Mouse (Mus musculus) left cerebral cortex, adult 9 months (tissue): Measurements from ENCODE around the gene Cpa2.

Experiments
- DNase-seq, 2 experiments: peaks; one replicate each; pipeline ENCODE4 v3.0.0; 2022; ENCODE audit warnings: low spot score in 2 of 2

Gene Cpa2

DNA sequence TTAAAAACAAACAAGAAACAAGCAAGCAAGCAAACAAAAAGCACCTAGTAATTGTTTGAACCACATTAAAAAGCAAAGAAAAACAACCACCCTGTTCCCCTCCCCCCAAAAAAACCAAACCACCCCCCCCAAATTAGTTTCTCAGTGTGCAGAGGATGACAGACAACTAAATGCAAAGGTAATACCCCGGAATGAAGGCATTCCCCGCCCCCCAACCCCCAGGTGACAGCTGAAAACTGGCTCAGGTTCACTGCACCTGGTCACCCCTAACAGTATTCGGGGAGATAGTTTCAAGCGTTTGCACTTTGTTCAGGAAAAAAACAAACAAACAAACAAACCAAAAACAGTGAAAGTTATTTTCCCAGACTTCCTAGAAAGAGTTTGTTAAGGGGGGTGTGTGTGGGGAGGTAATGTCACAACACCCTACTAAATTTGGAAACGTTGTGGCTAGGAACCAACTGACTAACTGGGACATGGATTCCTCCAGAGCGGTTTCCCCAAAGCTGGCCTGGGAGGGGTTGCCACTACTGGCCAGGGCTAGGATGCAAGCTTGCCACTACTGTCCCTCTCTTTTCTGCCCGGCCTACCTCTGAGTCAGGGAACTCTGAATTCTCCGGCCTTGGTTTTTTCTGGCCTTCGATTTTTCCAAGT, 6.4 kb downstream of the Cpa2 start:
- DNase-seq = no peak

DNA sequence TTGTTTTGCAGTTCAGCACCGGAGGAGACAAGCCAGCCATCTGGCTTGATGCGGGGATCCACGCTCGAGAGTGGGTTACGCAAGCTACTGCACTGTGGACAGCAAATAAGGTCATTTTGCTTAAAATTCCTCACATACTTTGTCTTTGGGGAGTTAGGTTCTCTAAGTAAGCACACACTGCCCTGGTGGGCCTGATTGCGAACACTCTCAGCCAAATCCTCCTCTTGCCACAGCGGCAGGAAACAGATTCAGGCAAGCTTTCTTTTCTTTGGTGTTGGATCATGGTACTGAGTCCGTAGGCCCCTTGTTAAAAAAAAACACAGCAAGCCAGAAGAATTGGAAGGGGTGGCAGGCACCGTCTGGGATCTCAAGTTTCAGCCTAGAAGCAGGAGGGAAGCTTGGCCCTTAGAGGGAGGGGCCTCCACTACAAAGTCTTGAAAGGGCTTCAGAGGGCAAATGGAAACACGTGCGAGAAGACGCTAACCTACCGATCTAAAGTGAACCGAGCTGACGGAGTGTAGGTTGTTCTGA, 7.9 kb downstream of the Cpa2 start:
- peak in 1 of 2 experiments; percentile 25 for DNase-seq

- DNase-seq = no peak
These were observed 9.3 kb downstream of the Cpa2 start for GRCm38 (mm10) chr6:30550496-30551192.

DNA sequence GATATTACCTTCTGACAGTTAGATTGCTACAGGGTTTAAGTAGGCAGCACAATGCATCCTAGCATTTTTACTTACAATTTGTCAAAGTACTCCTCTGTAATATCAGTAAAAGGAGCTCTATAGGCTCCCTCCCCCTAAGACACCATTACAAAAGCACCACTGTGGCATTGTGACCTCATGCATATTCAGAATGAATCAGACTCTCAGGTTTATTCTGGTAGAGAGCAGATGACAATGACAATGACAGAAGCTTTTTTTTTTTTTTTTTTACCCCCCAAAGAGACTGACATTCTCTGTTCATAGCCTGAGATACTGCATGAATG, 9.8 kb downstream of the Cpa2 start:
- no peak for DNase-seq

- no peak for DNase-seq
These were observed 10.5 kb downstream of the Cpa2 start for GRCm38 (mm10) chr6:30551644-30552580.

- no peak for DNase-seq
These were observed 11.2 kb downstream of the Cpa2 start for GRCm38 (mm10) chr6:30552628-30553027.

DNA sequence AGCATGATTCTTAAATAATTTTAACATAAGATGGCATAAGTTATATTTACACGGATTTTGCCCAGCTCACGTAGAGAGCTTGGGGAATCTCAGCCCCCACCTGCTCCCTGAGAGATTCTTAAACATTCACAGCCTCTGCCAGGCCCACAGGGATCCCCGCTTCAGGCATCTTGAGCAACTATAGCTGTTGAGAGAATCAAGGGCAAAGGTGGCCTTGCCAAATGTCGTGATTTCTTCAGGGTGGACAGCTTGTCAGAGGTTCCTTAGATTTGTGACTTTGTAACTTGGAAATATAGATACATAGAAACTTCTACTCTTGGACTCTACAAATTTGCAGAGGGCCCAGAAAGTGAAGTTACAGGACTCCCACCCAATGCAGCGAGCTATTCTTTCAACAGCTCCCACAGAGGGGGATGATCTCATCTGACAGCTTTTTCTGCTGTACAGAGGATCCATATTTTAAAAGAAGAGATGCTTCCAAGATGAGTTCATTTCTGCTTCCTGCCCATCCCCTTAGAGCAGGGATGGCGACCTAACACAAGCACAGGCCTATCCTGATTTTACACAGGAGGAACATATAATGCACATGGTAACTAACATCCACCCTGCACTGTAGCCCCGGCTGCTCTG, 12.1 kb downstream of the Cpa2 start:
- DNase-seq = no peak

DNA sequence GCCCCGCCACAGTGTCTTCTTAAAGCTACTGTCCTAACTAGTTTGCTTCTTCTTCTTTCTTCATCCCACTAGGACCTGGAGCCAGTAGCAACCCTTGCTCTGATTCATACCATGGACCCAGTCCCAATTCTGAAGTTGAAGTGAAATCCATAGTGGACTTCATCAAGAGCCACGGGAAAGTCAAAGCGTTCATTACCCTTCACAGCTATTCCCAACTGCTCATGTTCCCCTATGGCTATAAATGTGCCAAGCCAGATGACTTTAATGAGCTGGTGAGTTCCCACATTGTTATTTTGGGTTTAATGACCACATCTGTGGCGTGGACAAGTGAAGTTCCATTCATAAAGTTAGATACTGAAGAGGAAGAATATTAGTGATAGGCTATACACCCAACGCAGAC, 12.7 kb downstream of the Cpa2 start:
- DNase-seq = no peak

DNA sequence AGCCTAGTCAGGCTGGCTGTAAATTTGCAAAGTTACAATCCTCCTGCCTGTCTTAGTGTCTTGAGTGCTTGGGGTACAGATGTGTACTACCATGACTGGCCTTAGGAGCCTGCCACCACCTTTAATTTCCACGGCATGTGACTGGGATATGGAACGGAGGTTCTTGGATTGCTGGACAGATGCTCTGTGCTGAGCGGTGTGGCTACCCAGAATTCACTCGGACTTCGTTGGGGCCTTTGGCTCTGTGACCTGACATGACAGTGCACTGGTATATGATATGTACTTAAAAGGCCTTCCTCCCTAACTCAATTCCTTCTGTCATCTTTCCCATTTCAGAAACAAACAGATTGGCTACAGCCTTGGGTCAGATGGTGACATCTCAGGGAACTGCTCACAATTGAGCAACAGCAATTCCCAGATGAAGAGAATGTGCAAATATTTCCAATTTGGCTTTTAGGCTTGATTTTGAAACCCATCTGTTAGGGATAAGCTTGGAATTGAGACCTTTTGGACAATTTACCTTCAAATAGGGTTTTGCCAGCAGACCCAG, 13.3 kb downstream of the Cpa2 start:
- no peak for DNase-seq

DNA sequence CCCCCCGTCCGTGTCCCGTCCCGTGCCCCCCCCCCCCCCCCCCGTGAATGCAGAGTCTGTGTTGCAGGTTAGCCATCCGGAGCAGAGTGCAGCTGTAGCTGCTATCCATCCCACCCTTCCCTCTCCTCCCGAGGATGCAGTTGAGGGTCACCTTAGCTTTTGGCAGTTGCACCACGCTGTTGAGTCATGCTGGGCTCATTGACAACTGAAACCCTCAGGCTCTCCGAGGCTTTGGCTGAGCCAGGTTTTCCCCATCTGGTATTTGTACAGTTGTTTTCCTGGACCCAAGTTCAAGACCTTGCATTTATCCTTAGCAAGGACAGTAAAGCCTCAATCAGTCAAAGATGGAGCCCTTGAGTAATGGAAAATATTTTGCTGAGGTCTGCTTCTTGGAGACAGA, 14.7 kb downstream of the Cpa2 start:
- DNase-seq = no peak

GRCm38 (mm10) chr6:30559726-30560125, 18.3 kb downstream of the Cpa2 start:
- no peak for DNase-seq

GRCm38 (mm10) chr6:30562132-30562531, 20.8 kb downstream of the Cpa2 start:
- no peak for DNase-seq

DNA sequence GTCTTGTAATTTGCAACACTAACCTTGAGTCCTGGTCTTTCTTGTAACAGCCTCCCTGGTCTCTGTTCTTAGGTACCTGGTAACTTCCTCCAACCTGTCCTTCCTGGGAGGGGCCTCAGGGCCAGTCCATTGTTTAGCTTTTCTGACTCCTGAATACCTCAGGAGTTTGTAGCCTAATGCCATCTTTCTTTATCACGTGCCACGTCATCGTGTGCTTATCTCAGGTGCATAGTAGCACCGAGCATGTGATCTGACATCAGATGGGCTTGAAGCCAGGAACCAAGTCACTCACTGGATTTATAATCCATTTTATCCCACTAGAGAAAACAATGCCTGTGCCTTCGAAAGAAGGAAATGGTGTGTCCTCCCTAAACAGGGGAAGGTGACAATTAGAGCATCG, 22.2 kb downstream of the Cpa2 start:
- no peak for DNase-seq

- no peak for DNase-seq
These were observed 22.7 kb downstream of the Cpa2 start for GRCm38 (mm10) chr6:30564051-30564450.

DNA sequence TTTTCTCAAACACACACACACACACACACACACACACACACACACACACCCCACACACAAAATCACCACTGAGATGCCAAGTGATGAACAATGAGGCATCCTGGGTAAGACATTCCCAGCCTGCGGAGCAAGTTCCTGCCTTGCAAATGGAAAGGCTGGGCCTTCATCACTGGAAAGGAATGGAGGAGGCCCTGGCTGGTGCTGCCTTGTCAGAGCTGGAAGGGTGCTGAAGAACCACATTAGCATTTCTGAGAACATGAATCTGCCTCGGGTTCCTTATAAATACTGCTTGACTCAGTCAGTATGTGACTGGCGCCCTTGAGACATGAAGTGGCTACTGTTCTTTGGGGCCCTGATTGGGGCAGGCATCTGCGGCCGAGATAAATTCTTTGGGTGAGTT, 26.7 kb downstream of the Cpa2 start, which contains the start of gene Cpa4:
TSS of gene Cpa4 (plus strand) at position 301 of the 400 bp plus-strand sequence.
- no peak for DNase-seq

GRCm38 (mm10) chr6:30569331-30569730, 27.9 kb downstream of the Cpa2 start:
- no peak for DNase-seq

GRCm38 (mm10) chr6:30570012-30570411, 28.6 kb downstream of the Cpa2 start:
- no peak for DNase-seq

GRCm38 (mm10) chr6:30572456-30573311, 31.3 kb downstream of the Cpa2 start:
- peak; percentile 89 to 91 for DNase-seq

DNA sequence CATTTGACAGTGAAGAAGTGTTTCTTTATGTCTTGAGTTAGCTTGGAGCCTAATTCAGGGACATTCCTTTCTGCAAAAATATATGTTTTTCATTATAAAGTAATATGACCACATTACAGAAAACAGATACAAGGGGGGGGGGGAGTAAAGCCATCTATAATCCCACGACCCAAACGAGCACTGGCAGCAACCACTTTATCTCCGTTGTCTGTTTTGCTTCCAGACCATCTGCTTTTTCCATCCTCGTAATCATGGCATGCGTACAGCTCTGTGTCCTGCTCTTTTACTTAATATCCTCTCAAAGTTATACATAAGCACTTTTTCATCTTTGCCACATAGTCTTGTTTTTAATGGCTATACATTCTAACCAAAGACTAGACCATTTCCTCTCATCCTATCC, 32.0 kb downstream of the Cpa2 start:
- DNase-seq = no peak

DNA sequence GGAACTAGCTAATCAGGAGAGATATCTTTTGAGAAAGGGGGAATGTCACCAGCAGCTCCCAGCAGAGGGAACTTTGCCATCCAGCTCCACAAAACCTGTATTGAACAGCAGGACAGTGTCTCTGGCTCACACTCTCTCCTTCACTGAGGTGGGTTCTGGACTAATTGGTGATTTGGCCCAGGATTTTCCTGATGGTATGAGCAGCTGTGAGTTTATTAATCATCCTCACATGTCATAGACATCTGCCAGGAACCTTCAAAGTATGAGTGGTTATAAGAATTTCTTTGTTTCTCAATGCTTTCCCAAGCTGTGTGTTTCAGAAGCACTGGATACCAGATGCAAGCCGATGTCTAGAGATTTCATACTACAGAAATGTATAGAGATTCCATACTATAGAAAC, 33.6 kb downstream of the Cpa2 start:
- DNase-seq = no peak
